In genomic region chr9:68561767-68562552, GRCm38 (mm10) we compare ENCODE assay signal across 9 mouse cellular contexts.
DNase-seq lines count a peak whose midpoint lies in the region; ATAC-seq and TF ChIP-seq lines count a peak whose summit lies in the region.
"Had no signal": no experiment of that assay in that cellular context is flagged by ENCODE, and none has a peak within 500 bp of the region (broad histone marks: within the 10 kb centered on the region; RNA-seq: fewer than 3 reads in every experiment).

No protein-coding gene starts in this region.

- 74% methylated on average over 14 of the region's 14 CpGs for WGBS in heart, embryonic 11.5 days (ENCODE audit: insufficient replicate concordance)
- WGBS in lung, postnatal 0 days = 36% methylated on average over 14 of the region's 14 CpGs

- no peak overlapping the region for H3K9ac ChIP-seq in heart, embryonic 11.5 days (ENCODE audit: low read depth, low read length)
- H3K9ac ChIP-seq in lung, postnatal 0 days (replicated peaks; ENCODE audit: low read depth) = no peak overlapping the region

- TF ChIP-seq POLR2A in brain, embryonic 14.5 days (IDR thresholded peaks at IDR 0.05; ENCODE audit: borderline replicate concordance, extremely low read depth, insufficient read depth, insufficient read length, poor library complexity, severe bottlenecking) = no peak

- H3K27me3 ChIP-seq in heart, embryonic 11.5 days (ENCODE audit: control insufficient read depth, insufficient read depth, low read length) = no peaks in the 10 kb centered on the region
- H3K27me3 ChIP-seq in lung, postnatal 0 days (replicated peaks; ENCODE audit: insufficient read depth, low read length) = no peaks in the 10 kb centered on the region

- DNase-seq in heart, adult 18-20 months = peak; percentile 49 to 68
- DNase-seq in brain, embryonic 14.5 days (ENCODE audit: low read depth) = peak; percentile 71
- DNase-seq in heart, adult 8-10 months (ENCODE audit: low spot score) = peak; percentile 47
- peak; percentile 18 for DNase-seq in lung, postnatal 0 days (ENCODE audit: low spot score)
- no peak for DNase-seq in urinary bladder, postnatal 4 days (ENCODE audit: low spot score in 2 of 2)

- no peak overlapping the region for H3K27ac ChIP-seq in heart, embryonic 11.5 days (ENCODE audit: low read depth, low read length)
- H3K27ac ChIP-seq in lung, postnatal 0 days (ENCODE audit: low read length) = no peak overlapping the region

- no peak overlapping the region for H3K4me3 ChIP-seq in heart, embryonic 11.5 days (ENCODE audit: low read depth, low read length)
- no peak overlapping the region for H3K4me3 ChIP-seq in lung, postnatal 0 days (ENCODE audit: low read depth, low read length)

- no peaks in the 10 kb centered on the region for H3K9me3 ChIP-seq in heart, embryonic 11.5 days (replicated peaks; ENCODE audit: control insufficient read depth, low read length)
- no peaks in the 10 kb centered on the region for H3K9me3 ChIP-seq in lung, postnatal 0 days (ENCODE audit: low read length)

- TF ChIP-seq EP300 in lung, postnatal 0 days (IDR thresholded peaks at IDR 0.05) = no peak

- H3K4me2 ChIP-seq in heart, embryonic 11.5 days = no peak overlapping the region
- 0 out of 2 replicates have a peak overlapping the region, but pooled peaks have one; percentile 2 for H3K4me2 ChIP-seq in lung, postnatal 0 days (replicated peaks; ENCODE audit: low read depth, low read length)
- H3K4me2 ChIP-seq: liver, embryonic 11.5 days had no signal

- TF ChIP-seq CTCF in brain, embryonic 14.5 days (IDR thresholded peaks at IDR 0.05; ENCODE audit: borderline replicate concordance, extremely low read depth, insufficient read depth, insufficient read length) = no peak
- no peak for TF ChIP-seq CTCF in lung, postnatal 0 days (IDR thresholded peaks at IDR 0.05)

- H3K36me3 ChIP-seq in heart, embryonic 11.5 days (ENCODE audit: control insufficient read depth, insufficient read depth, low read length) = no peaks in the 10 kb centered on the region
- no peaks in the 10 kb centered on the region for H3K36me3 ChIP-seq in lung, postnatal 0 days (ENCODE audit: insufficient read depth, low read length)

- ATAC-seq in heart, embryonic 11.5 days (replicated peaks; ENCODE audit: insufficient number of reproducible peaks, low FRiP score, low TSS enrichment) = no peak
- ATAC-seq in lung, postnatal 0 days = peak; percentile 30
- ATAC-seq in megakaryocyte-erythroid progenitor cell, adult 5-6 weeks (replicated peaks; ENCODE audit: low FRiP score, low TSS enrichment, poor library complexity, severe bottlenecking) = no peak
- ATAC-seq: intestine, postnatal 0 days had no signal

- H3K4me1 ChIP-seq in heart, embryonic 11.5 days (ENCODE audit: control insufficient read depth, insufficient read depth, low read length) = no peaks in the 10 kb centered on the region
- peaks cover 8% of the 10 kb centered on the region; the same call in 1 of the 2 replicates for H3K4me1 ChIP-seq in lung, postnatal 0 days (ENCODE audit: insufficient read depth, low read depth, low read length)

Comparison
In these comparisons a context has a peak if more than half of its experiments do, and no peak if none do; other contexts are left out.
1. DNase-seq: peak in heart, adult 18-20 months (2 of 2), brain, embryonic 14.5 days (single experiment), heart, adult 8-10 months (single experiment) and lung, postnatal 0 days (single experiment); none in urinary bladder, postnatal 4 days (0 of 2).